Mouse (Mus musculus): ENCODE measurements around the gene Fam98b. TPM values are rescaled to one million over a fixed set of nuclear protein-coding genes. Genes with fewer than 3 reads are reported as not detected.

The Fam98b gene
- total RNA-seq, 1 experiment: 13.7 TPM

DNA sequence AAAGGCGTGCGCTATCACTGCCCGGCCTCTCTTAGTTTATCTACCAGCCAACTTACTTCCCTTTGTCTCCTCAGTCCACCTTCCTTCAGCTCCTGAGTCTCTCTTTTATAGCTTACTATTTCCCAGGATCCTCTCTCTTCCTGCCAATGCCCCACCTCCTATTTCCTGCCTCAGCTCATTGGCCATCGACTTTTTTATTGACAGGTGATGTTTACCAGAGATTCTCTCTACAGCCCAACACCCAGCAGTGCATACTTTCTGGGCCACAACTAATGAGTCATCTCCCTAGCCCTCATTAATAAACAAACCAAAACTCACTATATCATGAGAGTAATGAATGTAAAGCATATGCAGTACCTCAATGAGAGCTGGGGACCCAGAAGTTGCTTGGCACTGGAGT is 30.0 kb upstream of the Fam98b start:
- TF ChIP-seq CHD2 (IDR thresholded peaks at IDR 0.05; ENCODE audit: low read depth, low read length) (no peak), MAFK (IDR thresholded peaks at IDR 0.05; ENCODE audit: insufficient read depth, low read depth, low read length) (no peak), ZNF384 (IDR thresholded peaks at IDR 0.05; ENCODE audit: low read depth, low read length) (no peak), HCFC1 (IDR thresholded peaks at IDR 0.05; ENCODE audit: borderline replicate concordance, insufficient read depth, low read length) (no peak)
- Histone ChIP-seq H3K36me3 (ENCODE audit: control insufficient read depth, insufficient read depth, low read length, poor library complexity, severe bottlenecking) (no peaks in the 10 kb centered on the region), H3K9me3 (ENCODE audit: control insufficient read depth, insufficient read depth, low read depth, low read length) (no peaks in the 10 kb centered on the region), H3K9ac (ENCODE audit: insufficient read depth, low read depth, low read length, poor library complexity, severe bottlenecking) (no peak overlapping the region), H3K4me1 (ENCODE audit: control insufficient read depth in 2 of 2, insufficient read depth in 2 of 2, low read length in 2 of 2, poor library complexity in 1 of 2) (no peaks in the 10 kb centered on the region; a peak in 1 of 4 replicates), H3K4me3 (ENCODE audit: insufficient read depth in 1 of 2, low read depth in 1 of 2, low read length in 2 of 2, poor library complexity in 1 of 2, severe bottlenecking in 1 of 2) (no peak overlapping the region), H3K27ac (ENCODE audit: insufficient read depth, low read depth, low read length, poor library complexity, severe bottlenecking) (no peak overlapping the region)
- no peak for DNase-seq (ENCODE audit: low read depth, low spot score)
- in situ Hi-C loops (cut with MboI; ENCODE audit: low sequenced_read_pairs in 2 of 2, unreplicated experiment in 2 of 2): no loop called here

DNA sequence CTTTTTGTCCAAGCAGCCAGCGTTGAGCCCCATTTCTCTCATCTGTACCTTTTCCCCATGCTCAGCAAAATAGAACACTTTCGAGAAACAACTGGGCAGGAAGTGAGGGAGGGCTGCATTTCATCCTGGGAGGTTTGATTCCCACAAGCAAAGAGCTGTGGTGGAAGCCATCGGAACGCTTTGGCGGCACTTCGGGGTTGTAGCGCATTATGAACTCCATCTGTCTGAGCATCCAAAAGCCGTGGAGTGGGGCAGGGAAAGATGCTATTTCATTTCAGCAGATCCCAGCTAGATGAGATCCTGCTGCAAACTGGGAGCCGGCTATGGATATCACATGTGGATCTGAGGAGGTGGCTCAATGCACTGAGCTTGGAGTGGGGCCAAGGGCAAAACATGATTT is 26.9 kb upstream of the Fam98b start:
- Histone ChIP-seq H3K4me1 (ENCODE audit: control insufficient read depth in 2 of 2, insufficient read depth in 2 of 2, low read length in 2 of 2, poor library complexity in 1 of 2) (no peaks in the 10 kb centered on the region), H3K27ac (ENCODE audit: insufficient read depth, low read depth, low read length, poor library complexity, severe bottlenecking) (no peak overlapping the region), H3K9me3 (ENCODE audit: control insufficient read depth, insufficient read depth, low read depth, low read length) (no peaks in the 10 kb centered on the region), H3K9ac (ENCODE audit: insufficient read depth, low read depth, low read length, poor library complexity, severe bottlenecking) (no peak overlapping the region), H3K36me3 (ENCODE audit: control insufficient read depth, insufficient read depth, low read length, poor library complexity, severe bottlenecking) (no peaks in the 10 kb centered on the region), H3K4me3 (ENCODE audit: insufficient read depth in 1 of 2, low read depth in 1 of 2, low read length in 2 of 2, poor library complexity in 1 of 2, severe bottlenecking in 1 of 2) (no peak overlapping the region)
- no peak for DNase-seq (ENCODE audit: low read depth, low spot score)
- TF ChIP-seq ZC3H11A (IDR thresholded peaks at IDR 0.05; ENCODE audit: borderline replicate concordance, low read depth, low read length) (no peak), ZNF384 (IDR thresholded peaks at IDR 0.05; ENCODE audit: low read depth, low read length) (no peak), MAFK (IDR thresholded peaks at IDR 0.05; ENCODE audit: insufficient read depth, low read depth, low read length) (no peak), HCFC1 (IDR thresholded peaks at IDR 0.05; ENCODE audit: borderline replicate concordance, insufficient read depth, low read length) (no peak)
- in situ Hi-C loops (cut with MboI; ENCODE audit: low sequenced_read_pairs in 2 of 2, unreplicated experiment in 2 of 2): no loop called here

DNA sequence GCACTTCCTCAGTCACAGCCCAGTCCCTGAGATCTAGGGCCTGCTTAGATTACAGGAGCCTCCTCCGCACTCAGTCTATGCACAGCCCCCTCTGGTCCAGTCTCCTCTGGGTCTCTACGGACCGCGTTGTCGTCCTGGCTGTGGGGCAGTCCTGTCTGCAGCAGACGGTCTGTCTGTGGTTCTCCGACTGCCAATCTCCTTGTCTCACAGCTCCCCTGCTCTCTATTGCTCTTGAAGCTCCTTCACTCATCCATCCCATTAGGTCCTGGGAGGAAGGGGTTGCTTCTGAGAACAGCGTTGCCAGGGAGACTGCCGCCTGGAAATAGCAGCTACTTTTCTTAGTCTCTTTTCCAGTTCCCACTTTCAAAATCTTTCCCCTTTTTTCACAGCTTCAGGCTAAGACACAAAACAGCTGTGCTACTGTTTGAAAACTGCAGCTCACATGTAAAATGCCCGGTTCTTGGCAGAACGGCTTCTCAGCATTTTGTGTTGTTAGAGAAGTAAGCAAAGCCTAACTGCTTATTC is 20.9 kb upstream of the Fam98b start:
- no peaks in the 10 kb centered on the region for H3K9me3 ChIP-seq (ENCODE audit: control insufficient read depth, insufficient read depth, low read depth, low read length)
- H3K27ac ChIP-seq (ENCODE audit: insufficient read depth, low read depth, low read length, poor library complexity, severe bottlenecking): no peak overlapping the region
- in situ Hi-C loops (cut with MboI; ENCODE audit: low sequenced_read_pairs in 2 of 2, unreplicated experiment in 2 of 2): no loop called here
- no peaks in the 10 kb centered on the region for H3K36me3 ChIP-seq (ENCODE audit: control insufficient read depth, insufficient read depth, low read length, poor library complexity, severe bottlenecking)
- H3K4me3 ChIP-seq (ENCODE audit: insufficient read depth in 1 of 2, low read depth in 1 of 2, low read length in 2 of 2, poor library complexity in 1 of 2, severe bottlenecking in 1 of 2): no peak overlapping the region
- DNase-seq (ENCODE audit: low read depth, low spot score): no peak
- no peak overlapping the region for H3K9ac ChIP-seq (ENCODE audit: insufficient read depth, low read depth, low read length, poor library complexity, severe bottlenecking)
- H3K4me1 ChIP-seq (ENCODE audit: control insufficient read depth in 2 of 2, insufficient read depth in 2 of 2, low read length in 2 of 2, poor library complexity in 1 of 2): no peaks in the 10 kb centered on the region
- no peak for TF ChIP-seq MAFK (IDR thresholded peaks at IDR 0.05; ENCODE audit: insufficient read depth, low read depth, low read length)
- no peak for TF ChIP-seq ZC3H11A (IDR thresholded peaks at IDR 0.05; ENCODE audit: borderline replicate concordance, low read depth, low read length)
- no peak for TF ChIP-seq CHD2 (IDR thresholded peaks at IDR 0.05; ENCODE audit: low read depth, low read length)
- no peak for TF ChIP-seq ZNF384 (IDR thresholded peaks at IDR 0.05; ENCODE audit: low read depth, low read length)

DNA sequence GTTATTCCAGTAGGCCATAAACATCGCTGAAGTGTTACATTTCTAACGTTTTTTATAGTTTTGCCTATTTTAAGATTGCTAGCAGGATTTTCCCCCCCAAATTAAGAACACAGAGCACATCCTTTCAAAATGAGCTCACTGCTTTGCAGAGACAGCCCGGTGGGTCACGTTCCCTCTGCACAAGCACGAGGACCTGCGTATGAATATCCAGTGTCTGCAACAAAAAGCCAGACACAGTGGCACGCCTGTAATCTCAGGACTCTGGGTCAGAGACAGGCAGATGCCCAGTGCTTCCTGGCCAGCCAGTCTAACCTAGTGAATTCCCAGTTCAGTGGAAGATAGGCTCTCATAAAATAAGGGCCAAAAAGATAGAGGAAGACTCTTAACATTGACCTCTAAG is 19.3 kb upstream of the Fam98b start:
- Histone ChIP-seq H3K9me3 (ENCODE audit: control insufficient read depth, insufficient read depth, low read depth, low read length) (no peaks in the 10 kb centered on the region), H3K4me3 (ENCODE audit: insufficient read depth in 1 of 2, low read depth in 1 of 2, low read length in 2 of 2, poor library complexity in 1 of 2, severe bottlenecking in 1 of 2) (no peak overlapping the region), H3K4me1 (ENCODE audit: control insufficient read depth in 2 of 2, insufficient read depth in 2 of 2, low read length in 2 of 2, poor library complexity in 1 of 2) (no peaks in the 10 kb centered on the region), H3K9ac (ENCODE audit: insufficient read depth, low read depth, low read length, poor library complexity, severe bottlenecking) (no peak overlapping the region), H3K27ac (ENCODE audit: insufficient read depth, low read depth, low read length, poor library complexity, severe bottlenecking) (no peak overlapping the region), H3K36me3 (ENCODE audit: control insufficient read depth, insufficient read depth, low read length, poor library complexity, severe bottlenecking) (no peaks in the 10 kb centered on the region)
- no peak for TF ChIP-seq ZC3H11A (IDR thresholded peaks at IDR 0.05; ENCODE audit: borderline replicate concordance, low read depth, low read length)
- no peak for TF ChIP-seq CHD2 (IDR thresholded peaks at IDR 0.05; ENCODE audit: low read depth, low read length)
- no peak for TF ChIP-seq ZNF384 (IDR thresholded peaks at IDR 0.05; ENCODE audit: low read depth, low read length)
- no peak for TF ChIP-seq MAFK (IDR thresholded peaks at IDR 0.05; ENCODE audit: insufficient read depth, low read depth, low read length)
- no peak for TF ChIP-seq HCFC1 (IDR thresholded peaks at IDR 0.05; ENCODE audit: borderline replicate concordance, insufficient read depth, low read length)
- DNase-seq (ENCODE audit: low read depth, low spot score): no peak
- in situ Hi-C loops (cut with MboI; ENCODE audit: low sequenced_read_pairs in 2 of 2, unreplicated experiment in 2 of 2): loop anchor here in 1 of 2 experiments (5.0 kb wide), 1 partner anchor 338 kb away; no protein-coding TSS in a partner anchor

DNA sequence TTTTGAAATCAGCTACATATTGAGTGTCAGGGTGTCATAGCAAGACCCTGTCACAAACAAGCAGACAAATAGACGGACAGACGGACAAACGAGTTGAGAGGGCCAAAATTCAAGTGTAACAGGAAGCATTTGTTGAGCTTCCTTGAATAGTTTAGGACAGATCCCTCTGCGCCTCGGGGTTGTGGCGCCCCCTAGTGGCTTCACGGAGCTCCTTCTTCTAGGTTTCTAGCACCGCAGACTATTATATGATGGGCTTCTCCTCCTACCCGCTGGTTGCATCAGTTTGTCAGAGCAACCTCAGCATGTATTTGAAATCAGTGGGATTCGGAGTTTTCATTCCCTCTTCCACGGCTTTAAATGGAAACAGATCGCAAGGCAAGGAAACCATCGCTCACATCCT is 18.3 kb upstream of the Fam98b start:
- no peaks in the 10 kb centered on the region for H3K9me3 ChIP-seq (ENCODE audit: control insufficient read depth, insufficient read depth, low read depth, low read length)
- in situ Hi-C loops (cut with MboI; ENCODE audit: low sequenced_read_pairs in 2 of 2, unreplicated experiment in 2 of 2): loop anchor here in 1 of 2 experiments (5.0 kb wide), 1 partner anchor 339 kb away; no protein-coding TSS in a partner anchor
- no peak overlapping the region for H3K27ac ChIP-seq (ENCODE audit: insufficient read depth, low read depth, low read length, poor library complexity, severe bottlenecking)
- TF ChIP-seq MAFK (IDR thresholded peaks at IDR 0.05; ENCODE audit: insufficient read depth, low read depth, low read length): no peak
- peak; percentile 95 for TF ChIP-seq ZC3H11A (IDR thresholded peaks at IDR 0.05; ENCODE audit: borderline replicate concordance, low read depth, low read length)
- no peak for TF ChIP-seq CHD2 (IDR thresholded peaks at IDR 0.05; ENCODE audit: low read depth, low read length)
- no peak overlapping the region for H3K4me3 ChIP-seq (ENCODE audit: insufficient read depth in 1 of 2, low read depth in 1 of 2, low read length in 2 of 2, poor library complexity in 1 of 2, severe bottlenecking in 1 of 2)
- H3K4me1 ChIP-seq (ENCODE audit: control insufficient read depth in 2 of 2, insufficient read depth in 2 of 2, low read length in 2 of 2, poor library complexity in 1 of 2): no peaks in the 10 kb centered on the region
- peak; percentile 76 for DNase-seq (ENCODE audit: low read depth, low spot score)
- H3K36me3 ChIP-seq (ENCODE audit: control insufficient read depth, insufficient read depth, low read length, poor library complexity, severe bottlenecking): no peaks in the 10 kb centered on the region
- no peak overlapping the region for H3K9ac ChIP-seq (ENCODE audit: insufficient read depth, low read depth, low read length, poor library complexity, severe bottlenecking)
